ENCODE assay signal across 11 mouse cellular contexts in the genomic region with DNA sequence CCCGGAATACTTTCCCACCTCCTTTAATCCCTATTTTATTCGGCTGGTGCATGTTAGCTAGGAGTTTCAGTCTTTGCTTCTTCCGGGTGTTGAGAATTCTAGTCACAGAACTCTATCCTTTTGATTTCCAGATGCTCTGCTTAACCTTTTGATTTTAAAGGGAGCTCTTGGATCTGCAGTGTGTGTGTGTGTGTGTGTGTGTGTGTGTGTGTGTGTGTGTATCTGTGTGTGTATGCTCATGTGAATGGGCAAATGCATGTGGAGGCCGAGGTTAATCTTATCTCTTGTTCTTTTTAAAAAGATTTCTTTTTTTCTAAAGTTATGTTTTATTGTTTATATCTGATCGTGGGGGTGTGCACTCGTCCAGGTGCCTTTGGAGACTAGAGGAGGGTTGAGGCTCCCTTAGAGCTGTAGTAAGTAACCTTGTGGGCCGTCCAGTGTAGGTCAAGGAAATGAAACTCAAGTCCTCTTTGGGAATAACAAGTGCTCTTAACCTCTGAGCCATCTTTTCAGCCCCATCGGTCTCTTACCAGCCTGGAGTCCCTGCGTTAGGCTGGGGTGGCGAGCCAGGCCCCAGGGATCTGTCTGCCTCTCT.
DNase-seq lines count a peak whose midpoint lies in the region; ATAC-seq and TF ChIP-seq lines count a peak whose summit lies in the region.
"Had no signal": no experiment of that assay in that cellular context is flagged by ENCODE, and none has a peak within 500 bp of the region (broad histone marks: within the 10 kb centered on the region; RNA-seq: fewer than 3 reads in every experiment).

No protein-coding gene starts in this region.

- ATAC-seq in heart, embryonic 15.5 days (replicated peaks; ENCODE audit: insufficient number of reproducible peaks, insufficient read depth, low FRiP score, low read depth): no peak
- ATAC-seq in limb, embryonic 14.5 days (ENCODE audit: low FRiP score, low read depth): no peak

- H3K27ac ChIP-seq in heart, embryonic 15.5 days: no peak overlapping the region
- H3K27ac ChIP-seq in forebrain, embryonic 10.5 days: no peak overlapping the region
- no peak overlapping the region for H3K27ac ChIP-seq in limb, embryonic 14.5 days (replicated peaks; ENCODE audit: low read depth, low read length)
- H3K27ac ChIP-seq: liver, embryonic 13.5 days had no signal

- TF ChIP-seq CTCF in E14TG2a.4 (conservative IDR thresholded peaks at IDR 0.05; ENCODE audit: low read length): no peak

- H3K36me3 ChIP-seq in heart, embryonic 15.5 days: no peaks in the 10 kb centered on the region
- no peaks in the 10 kb centered on the region for H3K36me3 ChIP-seq in E14TG2a.4 (ENCODE audit: insufficient read depth, low read length)
- no peaks in the 10 kb centered on the region for H3K36me3 ChIP-seq in forebrain, embryonic 10.5 days (replicated peaks)
- no peaks in the 10 kb centered on the region for H3K36me3 ChIP-seq in limb, embryonic 14.5 days (ENCODE audit: control insufficient read depth, insufficient read depth, low read length)
- H3K36me3 ChIP-seq: liver, embryonic 13.5 days had no signal

- H3K9ac ChIP-seq in heart, embryonic 15.5 days: no peak overlapping the region
- H3K9ac ChIP-seq in limb, embryonic 14.5 days (ENCODE audit: low read depth, low read length, severe bottlenecking): no peak overlapping the region
- H3K9ac ChIP-seq: liver, embryonic 13.5 days had no signal

- no peak for TF ChIP-seq POLR2A in limb, embryonic 14.5 days (IDR thresholded peaks at IDR 0.05; ENCODE audit: borderline replicate concordance, extremely low read depth, insufficient read depth, insufficient read length)

- no peak for DNase-seq in heart, adult 8-10 months (ENCODE audit: low spot score)
- no peak for DNase-seq in forebrain, embryonic 10.5 days (ENCODE audit: extremely low spot score, low spot score)
- DNase-seq in limb, embryonic 14.5 days (ENCODE audit: low spot score): no peak
- no peak for DNase-seq in adrenal gland, postnatal 10 days
- DNase-seq in right cerebral cortex, postnatal 4 days: no peak
- DNase-seq in left cerebral cortex, adult 11 months (ENCODE audit: low spot score): no peak
- DNase-seq: gastrocnemius, postnatal 25 days; liver, embryonic 13.5 days; right cerebral cortex, adult 18-20 months had no signal

- H3K9me3 ChIP-seq in heart, embryonic 15.5 days (replicated peaks): no peaks in the 10 kb centered on the region
- no peaks in the 10 kb centered on the region for H3K9me3 ChIP-seq in E14TG2a.4 (ENCODE audit: low read length)
- no peaks in the 10 kb centered on the region for H3K9me3 ChIP-seq in forebrain, embryonic 10.5 days
- H3K9me3 ChIP-seq in limb, embryonic 14.5 days (ENCODE audit: control insufficient read depth, low read length): no peaks in the 10 kb centered on the region
- H3K9me3 ChIP-seq: liver, embryonic 13.5 days had no signal

- no peak overlapping the region for H3K4me3 ChIP-seq in heart, embryonic 15.5 days
- H3K4me3 ChIP-seq in E14TG2a.4 (replicated peaks; ENCODE audit: low read length): peak overlapping the region; percentile 60
- H3K4me3 ChIP-seq in forebrain, embryonic 10.5 days: peak overlapping the region; percentile 19; the same call in 1 of the 2 replicates
- no peak overlapping the region for H3K4me3 ChIP-seq in limb, embryonic 14.5 days (replicated peaks; ENCODE audit: low read length)
- H3K4me3 ChIP-seq: liver, embryonic 13.5 days had no signal

- WGBS in heart, embryonic 15.5 days: 52% methylated on average over 10 of the region's 10 CpGs
- WGBS in forebrain, embryonic 10.5 days: 53% methylated on average over 10 of the region's 10 CpGs
- 49% methylated on average over 10 of the region's 10 CpGs for WGBS in limb, embryonic 14.5 days

- peaks cover 4% of the 10 kb centered on the region; the same call in 1 of the 2 replicates for H3K4me1 ChIP-seq in heart, embryonic 15.5 days (replicated peaks)
- peaks cover 61% of the 10 kb centered on the region for H3K4me1 ChIP-seq in E14TG2a.4 (replicated peaks; ENCODE audit: low read depth, low read length)
- H3K4me1 ChIP-seq in forebrain, embryonic 10.5 days: peaks cover 28% of the 10 kb centered on the region
- H3K4me1 ChIP-seq in limb, embryonic 14.5 days (ENCODE audit: control insufficient read depth, insufficient read depth, low read length): peaks cover 6% of the 10 kb centered on the region; the same call in 1 of the 2 replicates
- H3K4me1 ChIP-seq: liver, embryonic 13.5 days had no signal

- H3K27me3 ChIP-seq in heart, embryonic 15.5 days: peaks cover 4% of the 10 kb centered on the region; the same call in 1 of the 2 replicates
- H3K27me3 ChIP-seq in E14TG2a.4 (ENCODE audit: insufficient read depth, low read length): no peaks in the 10 kb centered on the region
- H3K27me3 ChIP-seq in forebrain, embryonic 10.5 days (ENCODE audit: poor library complexity, severe bottlenecking): peaks cover 73% of the 10 kb centered on the region
- H3K27me3 ChIP-seq in limb, embryonic 14.5 days (ENCODE audit: control insufficient read depth, insufficient read depth, low read length): no peaks in the 10 kb centered on the region
- H3K27me3 ChIP-seq: liver, embryonic 13.5 days had no signal

- peak overlapping the region; percentile 40 for H3K4me2 ChIP-seq in heart, embryonic 15.5 days
- peak overlapping the region; percentile 1; the same call in 1 of the 2 replicates for H3K4me2 ChIP-seq in limb, embryonic 14.5 days (replicated peaks; ENCODE audit: low read depth, low read length, severe bottlenecking)
- H3K4me2 ChIP-seq: liver, embryonic 13.5 days had no signal

Comparison
In these comparisons a context has a peak if more than half of its experiments do, and no peak if none do; other contexts are left out.
1. H3K4me3 ChIP-seq: peak in E14TG2a.4 (single experiment) and forebrain, embryonic 10.5 days (single experiment); none in heart, embryonic 15.5 days (single experiment) and limb, embryonic 14.5 days (single experiment).